Mouse (Mus musculus) cerebellum, adult 2 months (tissue): ENCODE data around the gene Cox8a.

Experiments used
- CTCF ChIP-seq: fragments of 200-500 bp; IDR thresholded peaks from 2 replicates; pipeline ENCODE4 v1.5.1; 2011; ENCODE audit warnings: low read depth, mild to moderate bottlenecking, control low read depth, low read length, moderate library complexity, borderline replicate concordance; ENCODE audit not compliant: insufficient read depth
- POLR2A ChIP-seq: fragments of 200-500 bp; IDR thresholded peaks from 2 replicates; pipeline ENCODE4 v1.6.1; 2011; ENCODE audit warnings: low read length, control low read depth, borderline replicate concordance; ENCODE audit not compliant: insufficient read depth

DNA sequence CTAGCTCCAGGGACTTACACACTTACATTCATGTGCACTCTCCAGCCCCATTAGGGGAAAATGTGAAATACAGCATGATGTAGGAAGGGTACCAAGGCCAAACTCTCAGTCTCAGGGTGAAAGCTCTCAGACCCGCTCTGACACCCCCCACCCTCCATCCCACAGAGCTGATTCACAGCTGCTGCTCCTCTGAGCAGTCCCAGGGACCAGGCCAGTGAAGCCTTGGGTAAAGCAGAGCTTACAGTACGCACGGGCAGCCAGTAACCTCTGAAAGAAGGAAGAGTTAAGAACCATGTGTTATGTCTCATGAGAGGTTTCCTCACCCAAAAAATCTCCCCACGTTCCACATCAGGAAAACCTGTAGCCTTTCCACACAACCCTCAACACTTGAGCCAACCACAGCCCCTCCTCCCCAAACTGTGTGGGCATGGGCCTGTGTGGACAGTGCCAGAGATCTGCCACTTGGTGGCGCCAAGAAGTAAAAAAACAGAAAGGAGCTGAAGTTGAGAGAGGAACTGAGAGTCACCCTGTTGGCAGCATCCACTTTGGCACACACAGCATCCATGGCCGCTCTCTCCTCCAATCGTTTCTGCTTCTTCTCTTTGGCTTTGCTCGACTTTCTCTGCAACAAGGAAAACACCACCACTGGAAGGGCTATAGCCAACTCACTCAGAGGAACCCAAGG lies 17.3 kb upstream of the Cox8a start:
- TF ChIP-seq POLR2A (no peak), CTCF (peak; percentile 86)
